Mouse (Mus musculus) 3T3-L1 (cell line): ENCODE measurements around the gene Zyg11a.

Source experiments
- DNase-seq: peaks from one replicate; pipeline ENCODE4 v3.0.0-alpha.2; 2015; ENCODE audit warnings: low read depth, low spot score

Zyg11a gene

GRCm38 (mm10) chr4:108144880-108145279 lies 73.0 kb downstream of the Zyg11a start, which contains the start of gene Scp2:
TSS of gene Scp2 (minus strand) at chr4:108144998.
- DNase-seq: no peak

DNA sequence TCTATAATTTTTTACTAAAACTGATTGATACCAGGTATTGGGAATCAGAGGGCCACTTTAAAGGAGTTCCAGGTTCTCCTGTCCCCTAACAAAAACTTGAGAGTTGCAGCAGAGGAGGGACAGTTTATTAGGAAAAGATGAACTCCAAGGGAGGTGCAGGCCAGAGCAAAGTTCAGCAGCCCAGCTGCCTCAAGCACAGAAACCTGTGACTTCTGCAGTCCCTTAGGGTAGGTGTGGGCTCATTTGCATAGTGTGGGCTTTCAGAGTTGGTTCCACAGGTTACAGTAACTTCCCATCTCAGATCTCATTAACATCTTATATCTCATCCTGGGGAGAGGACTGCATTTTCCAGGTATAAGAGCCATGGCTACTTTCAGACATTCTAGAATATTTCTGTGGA lies 74.1 kb downstream of the Zyg11a start:
- DNase-seq: no peak

GRCm38 (mm10) chr4:108143178-108143577 lies 74.7 kb downstream of the Zyg11a start:
- DNase-seq: peak; percentile 35

DNA sequence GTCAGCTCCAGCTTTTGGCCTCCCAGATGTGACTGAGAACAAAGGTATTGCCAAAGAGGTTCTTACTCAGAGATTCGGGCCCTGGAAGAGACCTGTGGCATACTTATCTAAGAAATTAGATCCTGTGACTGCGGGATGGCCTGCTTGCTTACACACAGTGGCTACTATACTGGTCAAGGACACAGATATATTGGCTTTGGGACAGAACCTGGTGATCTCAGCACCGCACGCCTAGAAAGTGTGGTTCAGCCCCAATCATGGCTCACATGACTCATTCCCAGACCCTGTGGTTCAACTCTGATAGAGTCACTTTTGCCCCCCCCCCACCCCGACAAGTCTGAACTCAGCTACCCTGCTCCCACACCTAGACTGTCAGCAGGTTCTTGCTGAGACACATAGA lies 80.9 kb downstream of the Zyg11a start:
- DNase-seq: no peak
